Comparison of ENCODE assay signal across 7 mouse cellular contexts in the genomic region with DNA sequence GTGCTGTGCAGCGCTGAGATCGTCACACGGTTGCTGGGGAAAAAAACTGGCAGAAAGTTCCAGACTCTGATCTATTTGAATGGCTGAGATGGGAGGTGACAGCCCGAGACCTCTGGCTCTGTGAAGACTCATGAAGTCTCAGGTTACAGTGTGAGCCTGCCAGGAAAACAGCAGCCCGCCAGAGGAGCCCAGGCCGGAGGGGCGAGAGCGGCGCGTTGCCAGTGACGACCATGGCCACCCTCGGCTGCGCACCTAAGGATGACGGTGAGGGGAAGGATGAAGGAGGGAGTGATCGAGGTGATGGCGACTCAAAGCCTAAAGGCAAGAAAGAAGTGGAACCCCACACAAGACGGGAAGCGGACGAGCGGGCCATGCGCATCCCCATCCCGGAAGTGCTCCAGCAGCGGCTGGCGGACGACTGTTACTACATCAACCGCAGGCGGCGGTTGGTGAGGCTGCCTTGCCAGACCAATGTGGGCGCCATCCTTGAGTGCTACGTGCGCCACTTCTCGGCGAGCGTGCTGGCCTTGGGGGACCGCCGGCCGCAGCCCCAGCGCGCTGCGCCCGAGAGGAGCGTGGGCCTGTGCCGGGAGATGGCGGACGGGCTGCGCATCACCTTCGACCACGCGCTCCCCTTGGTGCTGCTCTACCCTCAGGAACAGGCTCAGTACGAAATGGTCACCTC. TPM values are rescaled to one million over a fixed set of nuclear protein-coding genes. Genes with fewer than 3 reads are reported as not detected.
A peak's percentile ranks its signal among the peaks of the same experiment; 100 is the strongest.
DNase-seq lines count a peak whose midpoint lies in the region; ATAC-seq and TF ChIP-seq lines count a peak whose summit lies in the region.

No protein-coding gene starts in this region.

- H3K9ac ChIP-seq in heart, embryonic 14.5 days (ENCODE audit: low read length), result peak overlapping the region; percentile 78
- peak overlapping the region; percentile 65 for H3K9ac ChIP-seq in kidney, postnatal 0 days (ENCODE audit: low read depth, low read length)
- peak overlapping the region; percentile 49 for H3K9ac ChIP-seq in liver, adult 2 months (ENCODE audit: low read depth, low read length)

- H3K27me3 ChIP-seq in forebrain, embryonic 10.5 days (ENCODE audit: poor library complexity, severe bottlenecking), result peaks cover 6% of the 10 kb centered on the region
- H3K27me3 ChIP-seq in heart, embryonic 14.5 days (ENCODE audit: control insufficient read depth, insufficient read depth, low read length), result no peaks in the 10 kb centered on the region
- H3K27me3 ChIP-seq in kidney, postnatal 0 days (ENCODE audit: insufficient read depth, low read length), result no peaks in the 10 kb centered on the region
- H3K27me3 ChIP-seq in liver, adult 2 months (ENCODE audit: control insufficient read depth, insufficient read depth, low read length), result no peaks in the 10 kb centered on the region

- peak; percentile 45 for DNase-seq in brain, embryonic 18.5 days (ENCODE audit: low read depth, low spot score)
- peak; percentile 82 for DNase-seq in forebrain, embryonic 10.5 days (ENCODE audit: extremely low spot score, low spot score)
- DNase-seq in kidney, postnatal 0 days (ENCODE audit: low spot score), result peak; percentile 88
- no peak for DNase-seq in liver, adult 2 months (ENCODE audit: extremely low read depth, low read depth, low spot score)
- DNase-seq in monocyte, adult 2 months (ENCODE audit: low read depth in 1 of 2, low spot score in 2 of 2), result peak; percentile 44 to 50
- peak; percentile 15 to 28 for DNase-seq in spleen, postnatal 14 days (ENCODE audit: low spot score in 2 of 2)

- H3K4me3 ChIP-seq in forebrain, embryonic 10.5 days, result peak overlapping the region; percentile 67
- peak overlapping the region; percentile 65 to 71 for H3K4me3 ChIP-seq in heart, embryonic 14.5 days (ENCODE audit: control insufficient read depth in 1 of 2, insufficient read depth in 1 of 2, low read depth in 1 of 2, low read length in 2 of 2)
- H3K4me3 ChIP-seq in kidney, postnatal 0 days (replicated peaks; ENCODE audit: low read depth, low read length), result peak overlapping the region; percentile 56
- peak overlapping the region; percentile 75 for H3K4me3 ChIP-seq in liver, adult 2 months (ENCODE audit: insufficient read depth, low read depth, low read length)

- WGBS in forebrain, embryonic 10.5 days, result under 1% methylated on average over 50 of the region's 50 CpGs
- under 1% methylated on average over 50 of the region's 50 CpGs for WGBS in heart, embryonic 14.5 days
- under 1% methylated on average over 47 of the region's 50 CpGs for WGBS in kidney, postnatal 0 days
- WGBS in liver, adult 2 months, result 54% methylated on average over 50 of the region's 50 CpGs

- TF ChIP-seq POLR2A in liver, adult 2 months (IDR thresholded peaks at IDR 0.05; ENCODE audit: extremely low read depth, insufficient read depth, low read length), result no peak

- no peaks in the 10 kb centered on the region for H3K79me2 ChIP-seq in liver, adult 2 months (ENCODE audit: control insufficient read depth, insufficient read depth, low read length)

- ATAC-seq in heart, embryonic 14.5 days (ENCODE audit: insufficient number of reproducible peaks, insufficient read depth, low FRiP score, low read depth), result peak; percentile 82
- peak; percentile 93 for ATAC-seq in kidney, postnatal 0 days (replicated peaks; ENCODE audit: low FRiP score, low read depth)

- peak overlapping the region; percentile 93 for H3K27ac ChIP-seq in forebrain, embryonic 10.5 days
- peak overlapping the region; percentile 59 to 68 for H3K27ac ChIP-seq in heart, embryonic 14.5 days (replicated peaks in 1 of 2; ENCODE audit: control insufficient read depth in 1 of 2, insufficient read depth in 1 of 2, low read depth in 2 of 2, low read length in 2 of 2)
- peak overlapping the region; percentile 79 for H3K27ac ChIP-seq in kidney, postnatal 0 days
- H3K27ac ChIP-seq in liver, adult 2 months (replicated peaks; ENCODE audit: insufficient read depth, low read depth, low read length), result no peak overlapping the region

- H3K9me3 ChIP-seq in forebrain, embryonic 10.5 days, result no peaks in the 10 kb centered on the region
- H3K9me3 ChIP-seq in heart, embryonic 14.5 days (ENCODE audit: control insufficient read depth, low read length), result no peaks in the 10 kb centered on the region
- no peaks in the 10 kb centered on the region for H3K9me3 ChIP-seq in kidney, postnatal 0 days (replicated peaks; ENCODE audit: low read length)

- no peaks in the 10 kb centered on the region for H3K36me3 ChIP-seq in forebrain, embryonic 10.5 days (replicated peaks)
- H3K36me3 ChIP-seq in heart, embryonic 14.5 days (ENCODE audit: control insufficient read depth, insufficient read depth, low read length), result no peaks in the 10 kb centered on the region
- no peaks in the 10 kb centered on the region for H3K36me3 ChIP-seq in kidney, postnatal 0 days (ENCODE audit: insufficient read depth, low read length)
- peaks cover 6% of the 10 kb centered on the region for H3K36me3 ChIP-seq in liver, adult 2 months (ENCODE audit: control insufficient read depth, insufficient read depth, low read length)

- H3K4me2 ChIP-seq in heart, embryonic 14.5 days (ENCODE audit: low read length), result peak overlapping the region; percentile 88
- H3K4me2 ChIP-seq in kidney, postnatal 0 days (ENCODE audit: low read length), result peak overlapping the region; percentile 93

- H3K4me1 ChIP-seq in forebrain, embryonic 10.5 days, result peaks cover 29% of the 10 kb centered on the region
- no peaks in the 10 kb centered on the region; a peak in 1 of 4 replicates for H3K4me1 ChIP-seq in heart, embryonic 14.5 days (ENCODE audit: control insufficient read depth in 2 of 2, insufficient read depth in 2 of 2, low read length in 2 of 2)
- H3K4me1 ChIP-seq in kidney, postnatal 0 days (replicated peaks; ENCODE audit: insufficient read depth, low read length), result peaks cover 3% of the 10 kb centered on the region; the same call in 1 of the 2 replicates
- no peaks in the 10 kb centered on the region for H3K4me1 ChIP-seq in liver, adult 2 months (ENCODE audit: control insufficient read depth, insufficient read depth, low read length)

- 0 out of 2 replicates have a peak, but pooled peaks have one; percentile 1 for TF ChIP-seq CTCF in kidney, postnatal 0 days (IDR thresholded peaks at IDR 0.05; ENCODE audit: low read depth)
- TF ChIP-seq CTCF in liver, adult 2 months (IDR thresholded peaks at IDR 0.05; ENCODE audit: low read depth, low read length), result no peak

RNA-seq across cellular contexts. Expression of gene Msl3l2, which starts 8.4 kb away (rescaled TPM):
- 5.7 and 6.1 TPM in 2 replicates for polyA plus RNA-seq in forebrain, embryonic 10.5 days (2016; fragmentation: Nextera tagmentation; extraction: Ambion mirVana)
- polyA plus RNA-seq in heart, embryonic 14.5 days (2014; fragmentation: Nextera tagmentation; extraction: Ambion mirVana), result 5.5 and 5.7 TPM in 2 replicates
- polyA plus RNA-seq in kidney, postnatal 0 days (2015; fragmentation: Nextera tagmentation; extraction: Ambion mirVana), result 6.8 and 7.6 TPM in 2 replicates
- total RNA-seq in liver, adult 2 months (2014; rRNA removed), result 1.1 and 1.2 TPM in 2 replicates
- 0.75 and 1.1 TPM in 2 replicates for polyA plus RNA-seq in liver, adult 2 months (2012; rRNA removed)
